Mouse (Mus musculus): ENCODE results near the gene Akt3.

Akt3 gene

DNA sequence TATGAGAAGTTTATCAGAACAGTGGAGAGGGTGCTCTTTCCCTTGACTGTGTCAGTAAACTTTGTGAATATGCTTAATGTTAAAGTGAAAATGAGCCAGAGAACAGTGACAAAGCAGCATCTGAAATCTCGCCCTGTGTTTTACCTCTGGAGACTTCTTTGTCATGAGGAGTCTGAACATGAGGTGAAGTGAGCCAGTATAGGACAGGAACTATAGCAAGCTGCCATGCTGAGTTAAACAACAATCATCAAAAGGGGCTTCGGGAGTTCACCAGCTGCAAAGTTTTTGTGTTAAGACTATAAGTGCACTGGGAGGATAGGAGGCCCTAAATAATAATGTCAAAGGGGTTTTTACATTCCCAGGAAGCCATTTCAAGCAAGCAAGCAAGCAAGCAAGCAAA is 71.3 kb downstream of the Akt3 start:
- no peak for DNase-seq

DNA sequence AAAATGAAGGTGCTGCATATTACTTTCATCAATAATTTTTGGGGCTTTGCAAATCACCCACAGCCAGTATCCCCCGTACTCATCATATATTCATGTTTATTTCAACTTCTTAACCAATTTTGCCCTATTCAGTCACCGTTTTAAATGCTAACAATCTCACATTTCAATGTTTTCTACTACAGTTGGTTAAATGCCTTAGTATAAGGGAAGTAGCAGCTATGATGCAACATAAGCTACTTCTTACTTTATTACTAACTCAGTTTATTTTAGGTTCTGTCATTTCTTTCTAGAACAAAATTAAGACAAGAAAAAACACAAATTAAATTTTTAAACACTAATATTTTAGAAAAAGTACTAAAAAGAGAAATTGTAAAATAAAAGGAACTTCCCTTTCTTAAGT is 78.4 kb downstream of the Akt3 start:
- DNase-seq, result no peak

DNA sequence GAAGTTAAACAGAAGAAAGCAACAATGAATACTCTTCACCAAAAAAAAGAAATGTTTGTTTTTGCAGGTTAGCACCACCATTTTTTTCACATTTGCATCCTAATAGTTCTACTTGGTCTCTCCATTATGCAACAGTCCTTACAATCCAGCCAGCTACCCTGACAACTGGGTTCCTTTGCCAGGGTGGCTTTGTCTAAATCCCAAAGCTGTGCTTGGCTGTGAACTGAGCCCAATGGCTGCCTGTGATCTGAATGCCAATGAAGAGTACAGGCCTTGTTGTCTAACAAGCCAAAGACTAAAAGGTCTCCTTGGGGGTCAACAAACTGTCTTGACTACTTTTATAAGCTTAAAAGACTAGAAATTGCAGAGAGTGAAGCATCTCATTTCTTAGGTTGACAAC is 82.6 kb downstream of the Akt3 start:
- DNase-seq, result no peak

DNA sequence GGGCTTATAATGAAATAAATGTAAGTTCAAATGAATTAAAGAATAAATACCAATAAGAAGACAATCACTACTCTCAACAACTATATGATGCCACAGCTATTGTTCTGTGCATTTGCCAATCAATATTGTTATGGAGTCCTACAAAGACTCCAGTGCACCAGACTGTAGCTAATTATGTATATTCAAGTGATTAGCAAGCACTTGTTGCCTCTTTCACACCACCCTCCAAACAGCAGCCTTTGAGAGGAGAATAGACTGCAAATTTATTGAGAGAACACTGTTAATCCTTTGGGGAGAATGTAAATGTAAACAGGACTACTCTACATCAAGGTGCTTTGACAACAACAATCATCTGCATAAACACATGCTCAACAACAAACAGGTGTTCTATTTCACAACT is 86.7 kb downstream of the Akt3 start:
- DNase-seq, result no peak

DNA sequence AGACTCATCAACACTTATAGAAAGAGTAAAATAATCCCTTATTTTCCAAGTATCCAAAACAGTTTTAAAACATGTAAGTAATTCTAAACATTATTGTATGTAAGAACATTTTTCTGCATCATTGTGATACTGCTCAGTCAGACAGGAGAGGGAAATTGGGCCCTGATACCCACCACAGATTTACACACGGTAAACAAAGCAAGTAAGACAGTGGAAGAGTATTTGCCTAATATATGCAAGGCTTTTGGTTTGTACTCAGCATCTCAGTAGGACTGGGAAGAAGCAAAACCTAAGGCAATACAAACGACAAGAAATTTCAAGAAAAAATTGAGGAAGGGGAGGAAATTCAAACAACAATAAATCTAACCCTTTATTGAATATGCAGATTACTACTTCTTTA is 92.2 kb downstream of the Akt3 start:
- DNase-seq, result no peak

DNA sequence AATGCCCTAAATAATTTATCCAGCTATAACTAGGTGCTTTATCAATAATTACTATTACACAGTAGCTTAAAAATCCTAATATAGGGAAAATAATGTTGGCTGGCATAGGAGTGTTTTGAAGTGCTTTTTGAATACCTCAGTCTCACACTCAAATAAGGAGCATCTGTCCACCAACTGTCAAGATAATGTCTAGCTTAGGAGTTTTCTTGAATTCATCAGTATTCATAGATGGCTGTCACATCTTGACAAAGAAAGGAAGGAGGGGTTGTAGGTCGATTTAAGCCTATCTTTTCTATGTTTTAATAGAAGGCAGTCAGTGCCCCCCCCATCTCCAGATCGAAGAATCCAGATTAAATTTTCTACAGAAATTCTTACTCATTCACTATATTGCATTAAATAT is 92.7 kb downstream of the Akt3 start:
- DNase-seq, result no peak

DNA sequence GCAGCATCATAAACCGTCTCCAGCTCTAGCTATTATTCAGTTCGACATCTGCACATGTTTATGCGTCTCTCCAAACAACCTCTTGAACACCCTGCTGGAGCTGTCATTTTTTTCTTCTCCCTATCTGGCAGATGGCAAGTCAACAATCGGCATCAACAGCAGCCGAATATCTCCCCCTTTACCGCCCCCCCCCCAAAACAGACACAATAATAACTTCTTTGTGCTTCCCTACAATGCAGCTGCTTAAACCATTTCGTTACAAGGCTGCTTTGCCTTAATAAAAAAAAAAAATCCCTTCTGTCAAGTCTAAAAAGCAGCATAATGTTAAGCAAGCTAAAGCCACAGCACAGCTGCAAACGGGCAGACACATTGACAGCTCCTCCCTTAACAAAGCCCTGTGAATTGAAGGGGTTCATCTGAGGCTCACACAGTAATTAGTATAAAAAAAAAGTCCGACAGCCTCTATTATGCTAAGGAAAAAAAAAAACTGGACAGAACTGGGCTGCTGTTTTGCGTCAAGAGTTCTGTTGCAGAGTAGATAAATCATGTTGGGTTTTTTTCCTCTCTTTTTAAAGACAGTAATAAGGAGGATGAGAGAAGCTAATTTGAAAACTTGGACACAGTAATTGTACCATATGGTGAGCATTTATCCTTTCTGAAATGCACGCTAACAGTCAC is 107.5 kb downstream of the Akt3 start:
- no peak for DNase-seq

DNA sequence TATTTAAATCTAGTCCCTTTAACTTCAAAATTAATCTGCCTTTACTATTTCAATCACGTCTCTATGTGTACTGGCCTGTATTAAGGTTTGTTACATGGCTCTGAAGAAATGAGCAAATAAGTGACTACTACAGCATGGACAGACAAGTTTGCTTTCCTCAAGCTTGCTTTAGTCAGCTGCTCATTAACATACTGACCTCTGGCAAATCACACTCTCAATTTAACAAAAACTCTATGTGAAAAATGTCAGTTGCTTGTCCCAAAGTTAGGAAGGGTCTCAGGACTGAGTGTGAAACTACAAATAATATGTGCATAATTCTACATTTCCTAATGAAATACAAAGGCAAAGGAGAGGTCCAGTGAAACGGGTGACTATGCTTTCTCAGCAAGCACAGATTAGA is 109.3 kb downstream of the Akt3 start:
- DNase-seq, result no peak

DNA sequence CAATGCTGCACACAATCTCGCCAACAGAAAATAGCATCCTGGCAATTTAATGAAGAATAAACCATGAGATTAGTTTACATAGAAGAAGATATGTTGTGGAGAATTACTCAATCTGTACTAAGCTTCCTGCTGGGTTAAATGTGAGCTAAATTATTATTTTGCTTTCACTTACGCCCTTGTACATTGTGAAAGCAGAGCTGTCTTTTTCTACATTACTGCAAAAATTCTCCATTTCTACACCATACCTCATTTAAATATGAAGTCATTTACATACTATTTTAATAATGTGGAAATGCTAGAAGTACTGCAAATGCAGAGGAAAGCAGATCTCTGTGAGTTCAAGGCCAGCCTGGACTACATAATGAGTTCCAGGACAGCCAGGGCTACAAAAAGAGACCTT is 116.5 kb downstream of the Akt3 start:
- no peak for DNase-seq

DNA sequence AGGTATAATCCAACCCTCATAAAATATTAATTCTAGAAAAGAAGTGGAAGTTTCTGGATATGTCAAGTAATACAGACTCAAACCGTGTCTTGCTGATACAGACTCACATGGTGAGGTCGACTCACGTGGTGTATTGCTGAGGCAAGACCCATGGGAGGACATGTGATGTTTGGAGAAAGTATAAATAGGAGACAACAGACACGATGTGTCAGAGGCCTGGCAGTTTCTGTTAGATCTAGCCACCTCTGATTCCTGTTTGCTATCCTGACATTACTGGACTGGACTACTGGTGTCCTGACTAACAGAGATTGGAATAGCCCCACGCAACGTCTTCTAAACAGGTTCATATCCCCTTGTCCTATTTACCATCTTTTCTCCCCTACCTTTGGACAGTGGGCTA is 118.4 kb downstream of the Akt3 start:
- DNase-seq, result no peak

DNA sequence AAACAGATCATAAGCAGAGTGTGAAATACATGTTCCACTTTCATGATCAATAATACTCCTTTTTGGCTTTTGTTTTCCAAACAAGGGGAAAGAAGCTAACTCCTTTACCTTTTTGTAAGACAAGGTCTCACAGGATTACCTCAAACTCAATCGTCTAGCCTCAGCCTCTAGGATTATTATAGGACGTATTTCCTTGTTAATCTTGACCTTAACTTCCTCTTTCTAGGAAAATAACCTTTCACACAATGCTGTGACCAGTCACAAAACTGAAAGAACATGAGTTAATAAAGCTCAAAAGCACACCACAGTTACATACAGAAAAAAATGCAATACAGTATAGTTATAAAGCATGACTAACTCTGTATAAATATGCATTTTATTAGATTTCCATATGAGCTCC is 126.5 kb downstream of the Akt3 start:
- no peak for DNase-seq

DNA sequence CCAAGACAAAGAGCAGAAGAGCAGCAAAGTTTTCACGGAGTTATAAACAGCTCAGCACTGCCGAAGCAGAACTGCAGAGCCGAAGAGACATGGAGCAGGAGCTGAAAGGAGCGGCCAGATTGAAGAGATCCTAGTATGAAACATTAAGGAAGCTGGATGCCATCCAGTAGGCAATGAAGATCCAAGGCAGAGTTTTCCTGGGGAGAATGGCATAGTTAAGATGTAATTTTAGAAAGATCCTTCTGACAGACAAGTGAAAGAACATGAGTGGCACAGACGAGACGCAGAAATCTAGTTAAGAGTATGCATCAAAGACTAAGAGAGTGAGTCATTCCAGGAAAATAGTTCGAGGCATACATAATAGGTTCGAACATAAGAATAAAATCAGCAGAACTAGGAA is 131.3 kb downstream of the Akt3 start:
- DNase-seq, result no peak

DNA sequence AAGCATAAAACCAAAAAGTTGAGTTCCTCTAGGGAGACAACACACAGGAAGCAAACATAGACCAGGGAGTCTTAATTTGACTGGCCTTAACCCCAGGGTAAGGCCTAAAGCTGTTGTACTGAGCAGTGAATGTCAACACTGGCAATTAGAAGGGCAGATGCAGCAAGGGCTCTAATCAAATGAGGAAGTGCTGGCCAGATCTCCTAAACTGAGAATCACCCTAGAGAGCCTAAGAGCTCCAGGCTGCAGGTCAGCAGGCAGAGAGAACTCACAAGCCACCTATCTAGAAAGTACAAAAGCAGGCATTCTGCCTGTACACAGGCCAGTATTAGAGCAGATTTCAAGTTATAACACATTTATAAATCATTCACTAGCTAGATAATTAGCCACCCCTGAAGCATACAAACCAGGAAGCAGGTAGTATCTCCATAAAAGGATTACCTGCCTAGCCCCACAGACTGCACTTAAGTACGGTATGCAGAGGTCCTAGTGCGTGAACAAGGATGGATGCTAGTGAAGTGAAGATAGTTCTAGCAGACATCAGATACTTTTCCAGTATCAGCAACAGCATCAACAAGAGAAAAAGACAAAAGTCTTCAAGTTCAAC is 147.2 kb downstream of the Akt3 start:
- DNase-seq, result no peak

DNA sequence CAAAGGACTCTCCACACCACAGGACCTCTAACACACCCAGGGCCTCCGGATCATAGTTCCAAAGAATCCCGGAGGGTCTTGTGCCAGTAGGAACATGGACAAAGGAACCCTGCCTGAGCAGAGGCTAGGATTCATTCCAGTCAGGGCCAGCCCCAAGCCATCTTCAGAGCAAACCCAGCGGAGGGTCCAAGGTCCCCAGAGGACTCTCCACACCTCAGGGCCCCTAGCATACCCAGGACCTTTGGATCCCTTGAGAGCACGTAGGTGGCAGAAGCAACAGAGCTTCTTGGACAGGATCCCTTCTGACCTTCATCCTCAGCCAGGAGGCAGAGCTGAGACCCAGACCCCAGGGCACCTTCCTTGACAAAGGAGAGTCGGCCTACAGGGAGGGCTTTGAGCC is 167.5 kb downstream of the Akt3 start:
- DNase-seq, result no peak

DNA sequence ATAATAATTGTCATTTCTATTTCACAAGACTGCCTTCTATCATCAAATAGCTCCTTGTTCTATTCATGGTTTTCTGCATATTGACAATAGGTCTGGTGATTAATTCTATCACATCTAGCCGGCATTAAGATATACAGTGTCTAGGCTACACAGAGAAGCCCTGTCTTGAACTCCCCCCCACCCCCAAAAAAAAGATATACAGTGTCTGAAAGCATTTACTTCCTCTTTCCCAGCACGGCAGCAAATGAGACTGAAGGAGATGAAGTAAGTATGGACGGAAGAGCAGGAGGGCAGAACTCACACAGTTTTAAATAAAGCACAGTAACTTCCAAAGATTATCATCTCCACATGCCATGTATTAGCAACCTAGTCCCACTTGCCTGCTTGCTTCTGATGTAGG is 168.5 kb downstream of the Akt3 start:
- no peak for DNase-seq

DNA sequence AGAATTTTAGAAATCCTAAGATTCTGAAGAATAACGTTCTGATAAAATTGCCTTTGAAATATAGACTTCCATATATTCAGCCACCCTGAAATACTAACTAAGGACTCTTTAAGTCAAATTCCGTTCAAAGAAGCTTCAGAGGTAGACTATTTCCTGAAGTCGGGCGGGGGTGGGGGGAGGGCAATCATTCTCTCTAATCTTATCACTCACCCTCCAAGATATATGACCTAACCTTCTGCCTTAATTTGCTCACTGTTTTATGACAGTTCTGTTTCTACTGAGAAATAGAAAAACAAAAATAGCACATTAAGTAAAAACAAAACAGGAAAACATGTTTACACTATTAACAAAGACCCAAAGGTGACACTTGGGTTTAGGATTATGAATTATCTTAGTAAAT is 169.0 kb downstream of the Akt3 start:
- no peak for DNase-seq

DNA sequence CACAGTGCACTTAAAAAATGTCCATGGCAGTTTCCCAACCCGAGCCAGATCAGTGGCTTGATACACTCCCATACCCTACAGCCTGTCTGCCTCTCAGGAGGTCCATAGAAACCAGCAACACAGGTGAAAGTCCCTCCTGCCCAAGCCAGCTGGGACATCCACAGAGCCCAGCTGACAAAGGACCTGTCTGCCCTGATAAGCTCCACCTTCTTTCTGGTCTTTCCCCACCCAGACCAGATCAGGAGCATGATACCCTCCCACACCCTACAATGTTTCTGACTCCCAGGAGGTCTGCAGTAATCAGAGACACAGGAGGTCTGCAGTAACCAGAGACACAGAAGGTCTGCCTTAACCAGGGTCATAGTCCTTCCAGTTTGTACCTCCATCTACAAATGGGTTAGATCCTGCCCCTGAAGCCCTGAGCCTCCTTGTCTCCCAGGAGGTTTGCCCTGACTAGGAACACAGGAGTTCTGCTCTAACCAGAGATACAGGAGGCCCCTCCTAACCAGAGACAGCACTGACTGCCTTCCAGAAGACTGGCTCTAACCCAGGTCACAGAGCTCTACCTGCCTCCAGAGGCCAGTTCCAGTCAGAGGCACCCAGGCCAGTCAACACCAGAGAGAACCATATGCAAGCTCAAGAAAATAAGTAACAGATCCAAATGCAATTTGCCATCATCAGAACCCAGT is 175.9 kb downstream of the Akt3 start:
- no peak for DNase-seq

DNA sequence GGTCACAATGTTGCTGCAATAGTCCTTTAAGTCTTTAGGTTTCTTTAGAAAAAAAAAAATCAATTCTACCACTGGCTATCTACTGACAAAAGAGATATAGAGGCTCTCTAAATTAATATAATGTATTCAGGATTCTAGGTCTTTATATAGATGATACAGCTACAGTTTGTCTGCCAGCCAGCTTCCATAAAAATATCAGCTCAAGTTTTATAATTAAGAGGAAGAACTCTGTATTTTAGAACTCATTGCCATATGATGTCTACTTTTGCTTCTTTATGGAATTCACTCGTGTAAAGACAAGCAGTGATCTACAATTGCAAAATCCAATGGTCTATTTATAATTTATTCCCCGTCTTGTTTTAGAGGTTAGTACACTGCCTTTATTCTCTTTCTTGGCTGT is 188.8 kb downstream of the Akt3 start:
- DNase-seq, result no peak

DNA sequence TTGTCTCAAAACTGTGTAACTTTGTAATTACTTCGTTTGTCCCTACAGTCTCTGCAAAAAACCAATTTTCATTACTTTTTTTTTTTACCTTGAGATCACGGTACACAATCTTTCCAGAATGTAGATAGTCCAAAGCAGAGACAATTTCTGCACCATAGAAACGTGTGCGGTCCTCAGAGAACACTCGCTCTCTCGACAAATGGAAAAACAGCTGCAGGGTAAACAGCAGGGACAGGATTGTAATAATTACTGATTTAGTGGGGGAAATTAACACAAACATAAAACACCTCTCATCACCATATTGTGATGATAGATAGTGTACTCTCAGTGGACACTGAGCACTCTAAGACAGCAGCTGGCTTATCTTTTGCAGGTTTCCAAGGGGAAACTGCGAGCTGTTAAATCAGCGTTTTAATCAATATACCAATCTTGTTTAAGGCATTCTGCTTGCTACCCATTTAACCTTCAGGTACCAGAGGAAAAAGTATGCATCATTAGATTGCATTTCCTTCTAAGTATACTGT is 190.8 kb downstream of the Akt3 start:
- DNase-seq, result no peak

DNA sequence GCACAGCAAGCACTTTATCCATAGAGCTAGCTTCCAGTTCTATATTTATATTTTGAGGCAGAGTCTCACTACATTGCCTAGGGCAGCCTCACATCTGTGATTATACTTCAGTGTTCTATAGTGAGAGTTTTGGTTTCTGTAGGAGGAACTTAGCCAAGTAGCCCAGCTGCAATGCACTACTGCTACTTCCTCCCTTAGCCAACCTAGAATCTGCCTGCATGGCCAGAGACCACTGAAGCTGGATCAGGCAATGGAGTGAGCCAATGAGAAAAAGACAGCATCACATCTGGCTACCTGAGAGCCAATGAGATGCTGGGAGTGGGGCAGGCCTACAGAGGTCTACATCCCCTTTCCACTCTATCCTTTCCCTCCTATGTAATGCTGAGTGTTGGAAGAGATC is 192.3 kb downstream of the Akt3 start:
- no peak for DNase-seq

DNA sequence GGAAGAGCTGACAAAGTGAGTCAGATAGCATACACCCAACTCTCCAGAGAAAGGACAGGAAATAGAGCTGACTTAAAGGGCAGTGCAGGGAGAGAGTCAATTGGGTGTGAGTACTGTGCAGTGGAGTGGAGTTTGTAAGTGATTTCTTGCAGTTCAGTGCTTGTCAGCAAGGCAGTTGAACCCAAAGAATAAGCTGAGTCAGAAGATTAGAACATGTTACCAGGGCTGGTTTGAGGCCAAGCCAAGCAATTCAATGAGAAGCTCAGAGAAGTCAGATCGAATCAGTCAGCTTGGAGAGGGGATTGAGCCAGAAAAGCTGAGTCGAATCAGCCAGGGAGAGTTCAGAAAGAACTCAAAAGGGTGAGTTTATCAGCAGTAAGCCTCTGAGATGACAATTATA is 196.2 kb downstream of the Akt3 start:
- DNase-seq, result no peak

DNA sequence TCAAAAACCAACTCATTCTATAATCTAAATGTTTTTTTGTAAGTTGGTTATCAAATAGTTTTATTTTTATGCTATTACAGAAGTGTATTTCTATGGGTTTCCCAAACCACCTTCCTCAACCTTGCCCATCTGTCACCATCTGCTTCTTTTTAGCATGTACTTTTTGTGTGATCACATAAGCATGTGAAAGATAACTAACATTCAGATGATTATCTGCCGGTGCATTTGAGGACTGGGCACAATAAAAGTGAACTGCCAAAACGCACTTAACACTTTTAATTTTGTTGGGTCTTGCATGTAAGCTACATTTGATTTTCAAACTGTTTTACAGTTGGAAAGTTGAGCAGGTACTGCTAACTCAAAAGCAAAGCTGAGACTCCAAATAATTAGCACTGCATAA is 203.1 kb downstream of the Akt3 start:
- DNase-seq, result no peak

DNA sequence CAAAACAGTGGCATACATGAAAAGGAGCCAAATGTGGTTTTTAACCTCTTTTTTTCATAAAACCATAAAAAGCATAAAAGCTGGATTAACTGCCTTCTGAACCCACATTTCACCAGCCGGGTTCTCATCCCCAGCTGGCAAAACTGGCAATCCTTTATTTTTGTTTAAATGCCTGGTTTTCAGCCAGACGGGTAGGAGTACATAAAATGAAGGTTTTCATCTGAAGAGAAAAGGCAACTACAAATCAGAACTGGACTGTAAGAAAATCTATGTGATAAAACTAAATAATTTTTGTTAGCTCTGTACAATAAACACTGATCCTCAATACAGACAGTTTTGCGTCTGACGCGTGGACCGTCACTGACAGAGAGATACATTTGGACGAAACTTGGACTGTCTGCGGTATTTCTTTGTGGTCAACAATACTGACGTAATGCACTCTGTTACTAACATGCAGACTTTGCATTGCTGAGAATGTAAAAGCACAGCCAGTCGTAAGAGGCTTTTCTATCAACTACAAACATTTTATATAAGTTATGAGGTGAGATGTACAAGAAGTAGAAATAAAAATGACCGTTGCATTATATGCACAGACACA is 206.5 kb downstream of the Akt3 start:
- DNase-seq, result no peak

DNA sequence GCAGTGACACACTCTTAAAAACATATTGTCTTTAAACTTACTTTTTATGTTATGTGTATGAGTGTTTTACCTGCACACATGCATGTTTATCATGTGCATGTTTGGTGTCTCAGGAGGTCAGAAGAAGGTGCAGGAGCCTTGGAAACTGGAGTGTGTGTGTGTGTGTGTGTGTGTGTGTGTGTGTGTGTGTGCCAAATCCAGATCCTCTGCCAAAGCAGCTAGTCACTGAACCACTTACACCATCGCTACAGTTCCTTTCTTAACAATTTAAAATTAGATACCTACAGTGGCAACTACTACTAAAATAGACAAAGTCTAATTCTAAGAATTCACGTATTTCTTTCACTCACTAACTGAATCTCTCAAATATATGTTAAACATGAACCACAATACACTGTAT is 209.2 kb downstream of the Akt3 start:
- no peak for DNase-seq

All from liver (tissue).